Mouse (Mus musculus) forebrain, embryonic 13.5 days (tissue): ENCODE data around the gene Camk2n2. TPM values are rescaled to one million over a fixed set of nuclear protein-coding genes. Genes with fewer than 3 reads are reported as not detected.

Experiments
- ATAC-seq: fragments of 200-750 bp; cut with Nextera tagmentation; 2 replicates; pipeline ENCODE4 v1.8.0; 2017
- H3K27ac ChIP-seq: fragments of 300-500 bp; sonication (generic); 2 replicates; pipeline ENCODE4 v1.5.1; 2015; ENCODE audit warnings: inconsistent platforms, mild to moderate bottlenecking, moderate library complexity
- H3K27me3 ChIP-seq: fragments of 300-500 bp; sonication (generic); 2 replicates; pipeline ENCODE4 v1.6.1; 2015; ENCODE audit warnings: mild to moderate bottlenecking, inconsistent platforms
- H3K36me3 ChIP-seq: fragments of 300-500 bp; sonication (generic); 2 replicates; pipeline ENCODE4 v1.6.1; 2015; ENCODE audit warnings: mild to moderate bottlenecking, inconsistent platforms; ENCODE audit not compliant: poor library complexity, severe bottlenecking
- H3K4me1 ChIP-seq: fragments of 300-500 bp; sonication (generic); 2 replicates; pipeline ENCODE4 v1.6.1; 2015; ENCODE audit warnings: inconsistent platforms
- H3K4me2 ChIP-seq: fragments of 300-500 bp; sonication (generic); 2 replicates; pipeline ENCODE4 v1.6.1; 2015; ENCODE audit warnings: inconsistent platforms, mild to moderate bottlenecking, moderate library complexity
- H3K4me3 ChIP-seq: fragments of 300-500 bp; sonication (generic); 2 replicates; pipeline ENCODE4 v1.5.1; 2015; ENCODE audit warnings: mild to moderate bottlenecking, inconsistent platforms
- H3K9ac ChIP-seq: fragments of 300-500 bp; sonication (generic); 2 replicates; pipeline ENCODE4 v1.6.1; 2015; ENCODE audit warnings: mild to moderate bottlenecking, inconsistent platforms
- H3K9me3 ChIP-seq: fragments of 300-500 bp; sonication (generic); replicated peaks from 2 replicates; pipeline ENCODE4 v1.6.1; 2016; ENCODE audit warnings: inconsistent platforms
- WGBS: fragments of 180-500 bp; shearing (Covaris S2); methylation state at CpG from one replicate; pipeline ENCODE4 v1.1.7; 2015; 5-methylcytosine and 5-hydroxymethylcytosine counted together
- polyA plus RNA-seq: library from polyadenylated mRNA; unstranded; fragments of >200 nt; fragmentation: Nextera tagmentation; extraction: Ambion mirVana; gene quantifications from 2 replicates; pipeline ENCODE4 v1.2.1, GENCODE M21; 2015

Gene Camk2n2
- polyA plus RNA-seq, 1 experiment from 2014 or later, result 9.6 TPM

GRCm38 (mm10) chr16:20629731-20630634 is 8.9 kb upstream of the Camk2n2 start, which contains the start of gene Ece2:
TSS of gene Ece2 (plus strand) at chr16:20629828.
- Histone ChIP-seq H3K36me3 (peaks cover 9% of the 10 kb centered on the region; the same call in 1 of the 2 replicates), H3K9ac (peak within 1 kb of the TSS; percentile 86), H3K4me2 (peak within 1 kb of the TSS; percentile 95), H3K27me3 (no peaks in the 10 kb centered on the region), H3K9me3 (no peaks in the 10 kb centered on the region), H3K27ac (no peak within 1 kb of the TSS; the same call in 1 of the 2 replicates), H3K4me1 (peaks cover 18% of the 10 kb centered on the region), H3K4me3 (peak within 1 kb of the TSS; percentile 64)
- ATAC-seq, result peak; percentile 61
- 6% methylated on average over 54 of the region's 54 CpGs for WGBS

- 47% methylated on average over 11 of the region's 11 CpGs for WGBS
- Histone ChIP-seq H3K9me3 (no peaks in the 10 kb centered on the region), H3K27me3 (no peaks in the 10 kb centered on the region), H3K36me3 (peaks cover 9% of the 10 kb centered on the region; the same call in 1 of the 2 replicates), H3K4me2 (peak overlapping the region; percentile 95), H3K27ac (no peak overlapping the region; the same call in 1 of the 2 replicates), H3K4me1 (peaks cover 18% of the 10 kb centered on the region), H3K4me3 (peak overlapping the region; percentile 64), H3K9ac (no peak overlapping the region)
- ATAC-seq, result peak; percentile 78
Observed at GRCm38 (mm10) chr16:20628871-20629391, 7.8 kb upstream of the Camk2n2 start.

- Histone ChIP-seq H3K27me3 (no peaks in the 10 kb centered on the region), H3K4me3 (no peak overlapping the region), H3K9me3 (no peaks in the 10 kb centered on the region), H3K27ac (no peak overlapping the region), H3K36me3 (0 out of 2 replicates have a peak, but pooled peaks cover 1% of the 10 kb centered on the region), H3K4me1 (peaks cover 37% of the 10 kb centered on the region), H3K9ac (no peak overlapping the region), H3K4me2 (no peak overlapping the region)
- ATAC-seq, result no peak
- WGBS, result 20% methylated on average over 2 of the region's 2 CpGs
Observed at GRCm38 (mm10) chr16:20623211-20623610, 2.1 kb upstream of the Camk2n2 start.

GRCm38 (mm10) chr16:20621991-20622685 is 1.1 kb upstream of the Camk2n2 start:
- ATAC-seq, result peak; percentile 71
- Histone ChIP-seq H3K9me3 (no peaks in the 10 kb centered on the region), H3K27ac (peak overlapping the region; percentile 94), H3K36me3 (peaks cover 11% of the 10 kb centered on the region; the same call in 1 of the 2 replicates), H3K27me3 (no peaks in the 10 kb centered on the region), H3K4me3 (peak overlapping the region; percentile 70), H3K9ac (peak overlapping the region; percentile 81), H3K4me2 (peak overlapping the region; percentile 78), H3K4me1 (peaks cover 37% of the 10 kb centered on the region)
- under 1% methylated on average over 31 of the region's 37 CpGs for WGBS

GRCm38 (mm10) chr16:20620751-20621190 is 316 bp downstream of the Camk2n2 start:
- WGBS, result under 1% methylated on average over 32 of the region's 32 CpGs
- peak overlapping the region; percentile 94 for H3K27ac ChIP-seq

DNA sequence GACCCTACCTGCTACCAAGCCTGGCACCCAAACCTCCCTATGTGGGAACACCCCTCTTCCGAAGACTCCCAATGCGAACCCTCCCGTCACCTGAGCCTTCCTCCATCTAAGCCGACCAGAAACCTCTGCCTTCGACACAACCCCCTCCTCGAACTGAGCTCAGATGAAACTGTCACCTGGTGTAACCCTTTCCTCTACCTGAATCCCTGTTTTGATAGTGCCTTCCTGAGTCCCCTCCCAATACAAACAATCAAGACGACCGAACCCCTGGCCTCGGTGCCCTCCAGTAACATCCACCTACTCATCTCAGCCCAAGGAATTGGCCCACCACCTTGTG is 720 bp downstream of the Camk2n2 start:
- Histone ChIP-seq H3K9me3 (no peaks in the 10 kb centered on the region), H3K4me3 (peak overlapping the region; percentile 70), H3K4me1 (peaks cover 37% of the 10 kb centered on the region), H3K36me3 (peaks cover 11% of the 10 kb centered on the region; the same call in 1 of the 2 replicates), H3K9ac (peak overlapping the region; percentile 81), H3K4me2 (peak overlapping the region; percentile 78), H3K27me3 (no peaks in the 10 kb centered on the region), H3K27ac (peak overlapping the region; percentile 94)
- 0% methylated on average over 9 of the region's 9 CpGs for WGBS
- ATAC-seq, result no peak

More at GRCm38 (mm10) chr16:20620751-20621190, 316 bp downstream of the Camk2n2 start:
- Histone ChIP-seq H3K4me1 (peaks cover 37% of the 10 kb centered on the region), H3K9me3 (no peaks in the 10 kb centered on the region), H3K36me3 (peaks cover 11% of the 10 kb centered on the region; the same call in 1 of the 2 replicates), H3K27me3 (no peaks in the 10 kb centered on the region), H3K4me3 (peak overlapping the region; percentile 70), H3K4me2 (peak overlapping the region; percentile 78), H3K9ac (peak overlapping the region; percentile 81)
- ATAC-seq, result peak; percentile 19

DNA sequence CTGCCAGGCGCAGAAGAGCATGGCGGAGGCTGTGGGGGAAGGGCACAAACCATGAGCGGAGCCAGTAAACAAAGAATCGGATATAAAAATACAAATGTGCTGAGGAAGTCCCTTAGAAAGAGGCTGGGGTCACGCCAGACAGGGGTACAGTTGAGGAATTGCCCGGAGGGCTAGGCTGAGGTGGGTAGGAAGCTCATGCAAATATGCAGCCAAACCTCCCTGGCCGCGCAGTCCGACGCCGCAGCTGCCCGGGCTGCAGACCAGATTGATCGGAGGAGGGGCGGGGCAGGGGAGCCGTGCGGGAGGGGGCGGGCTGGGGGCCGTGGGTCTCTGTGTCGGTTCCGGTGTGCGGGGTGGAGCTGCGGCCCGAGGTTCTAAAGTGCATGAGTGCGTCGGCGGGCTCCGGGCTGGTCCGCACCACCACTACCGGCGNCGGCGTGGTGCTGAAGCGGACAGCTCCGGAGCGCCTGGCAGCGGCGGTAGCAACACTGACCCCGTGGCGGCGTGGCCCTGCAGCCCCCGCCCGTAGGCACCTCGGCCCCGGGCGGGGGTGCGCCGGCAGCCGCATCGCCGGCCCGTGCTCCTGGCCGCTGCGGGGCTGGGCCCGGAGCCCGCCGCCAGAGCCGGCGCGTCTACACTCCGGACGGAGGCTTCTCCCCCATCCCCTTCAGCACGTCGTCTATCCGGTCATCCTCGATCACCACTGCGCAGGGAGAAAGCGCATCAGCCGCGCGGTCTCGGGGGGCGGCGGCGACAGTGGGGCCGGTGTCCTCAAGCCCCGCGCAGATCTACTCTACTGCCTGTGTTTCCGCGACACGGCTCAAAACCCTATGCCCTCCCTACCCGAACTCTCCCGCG is 1.3 kb downstream of the Camk2n2 start:
- Histone ChIP-seq H3K4me3 (peak overlapping the region; percentile 70), H3K4me1 (peaks cover 37% of the 10 kb centered on the region), H3K27ac (peak overlapping the region; percentile 94), H3K4me2 (peak overlapping the region; percentile 78), H3K9me3 (no peaks in the 10 kb centered on the region), H3K27me3 (no peaks in the 10 kb centered on the region), H3K36me3 (peaks cover 11% of the 10 kb centered on the region; the same call in 1 of the 2 replicates), H3K9ac (peak overlapping the region; percentile 81)
- ATAC-seq, result peak; percentile 19
- 2% methylated on average over 72 of the region's 83 CpGs for WGBS

GRCm38 (mm10) chr16:20611357-20612227 is 9.5 kb downstream of the Camk2n2 start, which contains the start of the genes Eef1akmt4, Gm49333 and Alg3:
TSS of gene Eef1akmt4 (plus strand) at chr16:20611593.
TSS of gene Gm49333 (plus strand) at chr16:20611610.
TSS of gene Alg3 (minus strand) at chr16:20611735.
- Histone ChIP-seq H3K9me3 (no peaks in the 10 kb centered on the region), H3K4me3 (peak within 1 kb of the TSS; percentile 77), H3K27me3 (no peaks in the 10 kb centered on the region), H3K4me2 (peak within 1 kb of the TSS; percentile 71), H3K36me3 (peaks cover 19% of the 10 kb centered on the region), H3K4me1 (peaks cover 23% of the 10 kb centered on the region), H3K27ac (peak within 1 kb of the TSS; percentile 77), H3K9ac (peak within 1 kb of the TSS; percentile 89)
- peak; percentile 96 for ATAC-seq
- 2% methylated on average over 41 of the region's 41 CpGs for WGBS

DNA sequence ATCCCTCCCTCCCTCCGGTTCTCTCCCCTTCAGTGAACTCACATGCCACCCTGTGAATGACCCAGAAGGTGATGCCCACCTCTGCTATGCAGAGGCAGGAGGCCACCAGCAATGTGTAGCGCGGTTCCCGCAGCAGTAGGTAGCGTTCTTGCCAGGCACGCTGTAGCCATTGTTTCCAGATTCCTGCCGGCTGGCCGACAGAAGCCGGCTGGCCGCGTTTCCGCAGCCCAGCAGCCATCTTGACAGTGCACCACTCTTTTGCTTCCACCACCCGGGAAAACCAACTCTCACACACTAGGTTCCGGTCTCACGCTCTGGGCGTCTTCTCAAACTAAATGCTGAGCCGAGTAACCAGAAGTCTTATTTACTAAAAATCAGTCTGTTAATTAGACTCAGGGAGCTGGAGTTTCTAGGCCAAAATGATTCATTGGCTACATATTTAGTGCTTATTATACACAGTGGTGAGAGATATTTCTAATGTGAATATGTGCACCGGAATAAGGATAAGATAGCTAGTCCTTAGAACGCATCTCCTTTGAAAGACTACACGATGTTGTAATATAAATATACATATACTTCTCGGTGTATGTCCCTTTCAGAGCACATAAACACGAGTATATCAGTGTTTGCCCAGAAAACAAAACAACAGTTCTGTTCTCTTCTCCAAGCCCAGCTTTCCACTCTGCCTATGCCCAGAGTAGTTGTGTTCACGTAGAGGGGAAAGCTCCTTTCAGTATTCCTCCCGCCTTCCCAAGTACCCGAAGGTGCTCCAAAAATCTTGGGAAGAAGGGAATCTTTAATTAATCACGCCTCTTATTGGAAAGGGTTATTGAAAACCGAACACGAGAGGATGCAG is 10.4 kb downstream of the Camk2n2 start:
- Histone ChIP-seq H3K4me1 (peaks cover 23% of the 10 kb centered on the region), H3K36me3 (peaks cover 28% of the 10 kb centered on the region), H3K9me3 (no peaks in the 10 kb centered on the region), H3K27ac (peak overlapping the region; percentile 77), H3K27me3 (no peaks in the 10 kb centered on the region), H3K4me2 (peak overlapping the region; percentile 71), H3K4me3 (peak overlapping the region; percentile 77), H3K9ac (peak overlapping the region; percentile 89)
- under 1% methylated on average over 28 of the region's 28 CpGs for WGBS
- ATAC-seq, result peak; percentile 76
